Mouse (Mus musculus) heart, postnatal 0 days (tissue): ENCODE results near the gene Shroom3. TPM values are rescaled to one million over a fixed set of nuclear protein-coding genes. Genes with fewer than 3 reads are reported as not detected.

Experiments used
- ATAC-seq: fragments of 200-750 bp; cut with Nextera tagmentation; 2 replicates; pipeline ENCODE4 v1.8.0; 2017; ENCODE audit warnings: low read depth, moderate number of reproducible peaks, moderate library complexity; ENCODE audit not compliant: insufficient read depth
- DNase-seq: peaks from one replicate; pipeline ENCODE4 v3.0.0-alpha.2; 2016; ENCODE audit warnings: low spot score
- H3K27ac ChIP-seq: fragments of 300-500 bp; sonication (generic); 2 replicates; pipeline ENCODE4 v1.5.1; 2014; ENCODE audit warnings: low read depth, mild to moderate bottlenecking
- H3K27me3 ChIP-seq: fragments of 300-500 bp; sonication (generic); 2 replicates; pipeline ENCODE4 v1.6.1; 2014; ENCODE audit warnings: low read length, mixed read lengths; ENCODE audit not compliant: control insufficient read depth, insufficient read depth
- H3K36me3 ChIP-seq: fragments of 300-500 bp; sonication (generic); replicated peaks from 2 replicates; pipeline ENCODE4 v1.6.1; 2014; ENCODE audit warnings: low read length, mixed read lengths; ENCODE audit not compliant: control insufficient read depth, insufficient read depth
- H3K4me1 ChIP-seq: fragments of 300-500 bp; sonication (generic); 2 replicates; pipeline ENCODE4 v1.6.1; 2014; ENCODE audit warnings: antibody characterized with exemption; ENCODE audit not compliant: control insufficient read depth, insufficient read depth
- H3K4me2 ChIP-seq: fragments of 300-500 bp; sonication (generic); 2 replicates; pipeline ENCODE4 v1.6.1; 2014; ENCODE audit warnings: low read depth, mild to moderate bottlenecking, low read length, moderate library complexity
- H3K4me3 ChIP-seq: fragments of 300-500 bp; sonication (generic); 2 replicates; pipeline ENCODE4 v1.5.1; 2014; ENCODE audit warnings: low read depth, low read length
- H3K9ac ChIP-seq: fragments of 300-500 bp; sonication (generic); replicated peaks from 2 replicates; pipeline ENCODE4 v1.6.1; 2014; ENCODE audit warnings: low read depth, low read length, mixed read lengths
- H3K9me3 ChIP-seq: fragments of 300-500 bp; sonication (generic); replicated peaks from 2 replicates; pipeline ENCODE4 v1.6.1; 2016; ENCODE audit warnings: low read length; ENCODE audit not compliant: control insufficient read depth
- CTCF ChIP-seq: IDR thresholded peaks from 2 replicates; pipeline ENCODE4 v1.5.1; 2016; ENCODE audit warnings: antibody characterized with exemption, control low read depth, low read depth
- EP300 ChIP-seq: IDR thresholded peaks from 2 replicates; pipeline ENCODE4 v1.6.1; 2016; ENCODE audit warnings: antibody characterized with exemption, low read depth
- WGBS: fragments of 180-500 bp; shearing (Covaris S2); extraction: QIAGEN DNeasy Blood & Tissue Kit; methylation state at CpG from one replicate; pipeline ENCODE4 v1.1.7; 2014; 5-methylcytosine and 5-hydroxymethylcytosine counted together
- polyA plus RNA-seq: library from polyadenylated mRNA; unstranded; fragments of >200 nt; fragmentation: Nextera tagmentation; extraction: Ambion mirVana; gene quantifications from 2 replicates; pipeline ENCODE4 v1.2.1, GENCODE M21; 2015
- total RNA-seq: library from RNA; depleted of rRNA; stranded (reverse); fragments of >200 nt; gene quantifications from 2 replicates; pipeline ENCODE4 v1.2.3, GENCODE M21; 2014; ENCODE audit warnings: low replicate concordance

Shroom3 gene
- total and polyA plus RNA-seq, 2 experiments from 2014 or later = 13.3 to 72.4 TPM

DNA sequence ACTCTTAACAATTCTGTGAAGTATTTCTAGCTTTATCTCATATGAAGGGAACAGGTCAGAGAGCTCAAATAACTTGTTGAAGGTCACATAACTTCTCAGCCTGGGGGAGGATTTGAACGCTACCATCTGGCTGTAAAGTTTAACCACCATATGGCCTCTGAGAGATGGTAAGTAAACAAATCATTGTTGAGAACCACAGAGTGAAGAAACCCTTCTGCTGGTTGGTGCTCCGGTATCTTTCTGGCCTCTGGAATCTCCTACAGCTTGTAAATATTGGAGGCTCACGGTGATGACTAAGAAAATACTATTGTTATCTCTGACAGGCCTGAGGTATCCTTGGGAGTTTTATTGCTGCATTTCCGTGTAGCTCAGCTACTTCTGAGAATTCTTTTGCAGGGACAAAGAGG lies 80.3 kb downstream of the Shroom3 start:
- no peak overlapping the region for H3K4me2 ChIP-seq
- peak; percentile 77 for DNase-seq

GRCm38 (mm10) chr5:92766301-92766700 lies 83.1 kb downstream of the Shroom3 start:
- 40% methylated on average over 4 of the region's 4 CpGs for WGBS
- H3K27me3 ChIP-seq = no peaks in the 10 kb centered on the region
- ATAC-seq (no peak), DNase-seq (no peak)
- H3K4me2 ChIP-seq = no peak overlapping the region
- no peaks in the 10 kb centered on the region for H3K9me3 ChIP-seq
- no peak for TF ChIP-seq EP300
- TF ChIP-seq CTCF = no peak
- no peak overlapping the region for H3K4me3 ChIP-seq
- H3K27ac ChIP-seq = peak overlapping the region; percentile 22; the same call in 1 of the 2 replicates
- H3K4me1 ChIP-seq = peaks cover 14% of the 10 kb centered on the region
- H3K9ac ChIP-seq = no peak overlapping the region
- H3K36me3 ChIP-seq = no peaks in the 10 kb centered on the region

More for the DNA sequence above, 80.3 kb downstream of the Shroom3 start:
- no peak overlapping the region for H3K4me3 ChIP-seq
- H3K4me1 ChIP-seq = peaks cover 11% of the 10 kb centered on the region; the same call in 1 of the 2 replicates
- H3K27me3 ChIP-seq = no peaks in the 10 kb centered on the region
- TF ChIP-seq EP300 = peak; percentile 63; the same call in 1 of the 2 replicates
- TF ChIP-seq CTCF = no peak
- no peaks in the 10 kb centered on the region for H3K9me3 ChIP-seq
- WGBS = 9% methylated on average over 4 of the region's 4 CpGs
- H3K36me3 ChIP-seq = no peaks in the 10 kb centered on the region
- H3K9ac ChIP-seq = no peak overlapping the region
- peak overlapping the region; percentile 84 for H3K27ac ChIP-seq
- peak; percentile 76 for ATAC-seq

DNA sequence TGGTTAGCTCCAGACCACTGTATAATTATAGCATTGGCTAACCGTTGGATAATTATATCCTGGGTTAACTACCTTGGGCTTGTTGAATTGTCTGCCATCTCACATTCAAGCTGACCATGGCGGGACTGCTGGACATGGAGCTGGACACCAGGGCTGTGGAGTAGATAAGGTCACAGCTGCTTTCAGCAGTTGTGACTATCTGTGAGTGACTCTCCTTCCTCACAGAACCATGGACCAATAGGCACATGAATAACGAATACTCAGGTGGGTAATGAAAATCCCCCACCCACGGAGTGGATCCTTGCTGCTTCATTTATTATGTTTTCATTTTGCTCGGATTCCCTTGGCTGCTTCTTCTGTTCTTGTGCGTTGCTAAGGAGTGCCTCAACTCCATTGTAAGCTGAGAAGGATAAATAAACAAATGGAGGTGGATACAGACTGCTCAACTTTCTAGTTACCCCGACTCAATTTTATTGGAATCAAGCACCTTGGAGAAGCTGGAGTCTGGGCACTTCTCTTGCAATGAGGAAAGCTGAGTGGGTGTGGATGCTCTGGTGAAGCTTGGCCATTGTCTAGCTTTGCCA lies 84.1 kb downstream of the Shroom3 start:
- WGBS = 57% methylated on average over 7 of the region's 7 CpGs
- no peak for DNase-seq
- Histone ChIP-seq H3K36me3 (no peaks in the 10 kb centered on the region), H3K27me3 (no peaks in the 10 kb centered on the region), H3K9me3 (no peaks in the 10 kb centered on the region), H3K9ac (no peak overlapping the region), H3K4me1 (peaks cover 14% of the 10 kb centered on the region), H3K27ac (0 out of 2 replicates have a peak overlapping the region, but pooled peaks have one; percentile 22), H3K4me2 (no peak overlapping the region), H3K4me3 (no peak overlapping the region)
- ATAC-seq = no peak
- no peak for TF ChIP-seq CTCF
- TF ChIP-seq EP300 = no peak

- Histone ChIP-seq H3K27me3 (no peaks in the 10 kb centered on the region), H3K4me1 (peaks cover 10% of the 10 kb centered on the region), H3K27ac (0 out of 2 replicates have a peak overlapping the region, but pooled peaks have one; percentile 22), H3K4me2 (no peak overlapping the region), H3K4me3 (no peak overlapping the region), H3K9ac (no peak overlapping the region), H3K9me3 (no peaks in the 10 kb centered on the region), H3K36me3 (no peaks in the 10 kb centered on the region)
- TF ChIP-seq CTCF (no peak), EP300 (no peak)
- DNase-seq (no peak), ATAC-seq (no peak)
- 54% methylated on average over 6 of the region's 6 CpGs for WGBS
These were observed 84.6 kb downstream of the Shroom3 start for GRCm38 (mm10) chr5:92767857-92768291.

DNA sequence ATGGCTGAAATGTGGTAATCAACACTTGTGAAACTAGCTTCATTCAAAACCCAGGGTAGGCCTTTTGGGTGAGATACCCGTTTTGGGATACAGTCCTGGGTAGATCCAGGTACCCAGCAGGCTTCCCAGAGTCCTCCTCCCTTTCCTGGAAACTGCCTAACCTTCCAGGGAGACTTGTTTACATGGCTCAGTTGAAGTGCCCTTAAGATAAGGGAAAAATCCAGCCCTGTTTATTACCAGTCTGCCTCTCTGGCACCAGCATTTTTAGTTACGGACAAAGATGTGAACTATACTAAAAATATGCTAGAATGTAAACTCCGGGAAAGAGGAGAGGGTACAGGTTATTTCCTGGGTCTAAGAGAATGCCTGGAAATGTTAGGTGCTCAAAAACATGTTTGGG lies 90.6 kb downstream of the Shroom3 start:
- H3K27ac ChIP-seq = peak overlapping the region; percentile 73
- WGBS = 14% methylated on average over 3 of the region's 3 CpGs
- peaks cover 9% of the 10 kb centered on the region; the same call in 1 of the 2 replicates for H3K4me1 ChIP-seq
- H3K9ac ChIP-seq = no peak overlapping the region
- peak; percentile 71 for DNase-seq
- H3K9me3 ChIP-seq = no peaks in the 10 kb centered on the region
- no peaks in the 10 kb centered on the region for H3K27me3 ChIP-seq
- peak; percentile 62 for ATAC-seq
- no peak overlapping the region for H3K4me3 ChIP-seq
- no peaks in the 10 kb centered on the region for H3K36me3 ChIP-seq
- TF ChIP-seq EP300 (peak; percentile 88), CTCF (no peak)
- no peak overlapping the region for H3K4me2 ChIP-seq
